Mouse (Mus musculus) myocyte (in vitro differentiated cells): Measurements from ENCODE around the gene Tmem116.

Experiments used
- CEBPB ChIP-seq: IDR thresholded peaks from 2 replicates; pipeline ENCODE4 v1.6.1; 2011; ENCODE audit warnings: mild to moderate bottlenecking, moderate library complexity; ENCODE audit not compliant: poor library complexity, insufficient read depth, severe bottlenecking
- E2F4 ChIP-seq: IDR thresholded peaks from one replicate; pipeline ENCODE4 v1.6.1; 2011; ENCODE audit warnings: mild to moderate bottlenecking, control low read depth, moderate library complexity; ENCODE audit not compliant: insufficient read depth
- MAX ChIP-seq: IDR thresholded peaks from one replicate; pipeline ENCODE4 v1.6.1; 2011; ENCODE audit warnings: low read depth, mild to moderate bottlenecking, control low read depth
- MYOD1 ChIP-seq, 3 experiments: IDR thresholded peaks; one replicate each; pipeline ENCODE4 v1.6.1; 2011; ENCODE audit warnings: control low read depth in 2 of 3, low read depth in 2 of 3, mild to moderate bottlenecking in 2 of 3, moderate library complexity in 1 of 3; ENCODE audit not compliant: insufficient read length in 2 of 3, control insufficient read depth in 1 of 3
- MYOG ChIP-seq, 3 experiments: IDR thresholded peaks; one replicate each; pipeline ENCODE4 v1.6.1; 2011; ENCODE audit warnings: control low read depth in 2 of 3, low read depth in 2 of 3, mild to moderate bottlenecking in 2 of 3; ENCODE audit not compliant: insufficient read length in 2 of 3, control insufficient read depth in 1 of 3, insufficient read depth in 1 of 3
- POLR2A ChIP-seq: IDR thresholded peaks from one replicate; pipeline ENCODE4 v1.6.1; 2011; ENCODE audit warnings: low read depth, mild to moderate bottlenecking, control low read depth, moderate library complexity; ENCODE audit not compliant: insufficient read length
- USF1 ChIP-seq: IDR thresholded peaks from one replicate; pipeline ENCODE4 v1.6.1; 2011; ENCODE audit warnings: low read depth, mild to moderate bottlenecking, control low read depth, moderate library complexity

- TF ChIP-seq POLR2A (no peak), MYOG (IDR thresholded peaks at IDR 0.05; ENCODE audit: control insufficient read depth in 1 of 3, insufficient read depth in 1 of 3, insufficient read length in 2 of 3, low read depth in 2 of 3) (no peak), USF1 (no peak), CEBPB (no peak), MAX (no peak), E2F4 (no peak), MYOD1 (IDR thresholded peaks at IDR 0.05; ENCODE audit: control insufficient read depth in 1 of 3, insufficient read length in 2 of 3, low read depth in 2 of 3) (no peak)
Observed at GRCm38 (mm10) chr5:121562436-121562835, 110.7 kb downstream of the Tmem116 start.
